Mouse (Mus musculus) myocyte (in vitro differentiated cells): ENCODE data around the gene Smarcc2.

ENCODE experiments used
- CEBPB ChIP-seq: IDR thresholded peaks from 2 replicates; pipeline ENCODE4 v1.6.1; 2011; ENCODE audit warnings: mild to moderate bottlenecking, moderate library complexity; ENCODE audit not compliant: poor library complexity, insufficient read depth, severe bottlenecking
- E2F4 ChIP-seq: IDR thresholded peaks from one replicate; pipeline ENCODE4 v1.6.1; 2011; ENCODE audit warnings: mild to moderate bottlenecking, control low read depth, moderate library complexity; ENCODE audit not compliant: insufficient read depth
- MAX ChIP-seq: IDR thresholded peaks from one replicate; pipeline ENCODE4 v1.6.1; 2011; ENCODE audit warnings: low read depth, mild to moderate bottlenecking, control low read depth
- MYOD1 ChIP-seq, 3 experiments: IDR thresholded peaks; one replicate each; pipeline ENCODE4 v1.6.1; 2011; ENCODE audit warnings: control low read depth in 2 of 3, low read depth in 2 of 3, mild to moderate bottlenecking in 2 of 3, moderate library complexity in 1 of 3; ENCODE audit not compliant: insufficient read length in 2 of 3, control insufficient read depth in 1 of 3
- POLR2AphosphoS2 ChIP-seq: IDR thresholded peaks from one replicate; pipeline ENCODE4 v1.6.1; 2011; ENCODE audit warnings: low read depth, control low read depth; ENCODE audit not compliant: insufficient read length
- SRF ChIP-seq: IDR thresholded peaks from one replicate; pipeline ENCODE4 v1.6.1; 2011; ENCODE audit warnings: low read depth; ENCODE audit not compliant: control insufficient read depth, insufficient read length
- TCF12 ChIP-seq: IDR thresholded peaks from one replicate; pipeline ENCODE4 v1.6.1; 2011; ENCODE audit warnings: mild to moderate bottlenecking, control low read depth; ENCODE audit not compliant: poor library complexity, insufficient read depth, severe bottlenecking
- USF1 ChIP-seq: IDR thresholded peaks from one replicate; pipeline ENCODE4 v1.6.1; 2011; ENCODE audit warnings: low read depth, mild to moderate bottlenecking, control low read depth, moderate library complexity

GRCm38 (mm10) chr10:128510301-128510700 is 51.3 kb downstream of the Smarcc2 start:
- TF ChIP-seq USF1: no peak
- no peak for TF ChIP-seq SRF
- TF ChIP-seq CEBPB: no peak
- no peak for TF ChIP-seq MAX
- no peak for TF ChIP-seq TCF12
- TF ChIP-seq MYOD1 (IDR thresholded peaks at IDR 0.05; ENCODE audit: control insufficient read depth in 1 of 3, insufficient read length in 2 of 3, low read depth in 2 of 3): no peak
- no peak for TF ChIP-seq E2F4
- no peak for TF ChIP-seq POLR2AphosphoS2
